Mouse (Mus musculus) mature B cell (primary cell): ENCODE measurements around the gene A530032D15Rik.
"Not testable (repeated sequence)": the region's sequence is repeated elsewhere in the genome, so short reads cannot be mapped to it uniquely, and the experiment has no call there.

Experiments
- in situ Hi-C: fragments of 300-500 bp; cut with MboI; formaldehyde crosslinking; loops from 2 replicates; pipeline ENCODE4 v1.14.3; 2019

The A530032D15Rik gene

DNA sequence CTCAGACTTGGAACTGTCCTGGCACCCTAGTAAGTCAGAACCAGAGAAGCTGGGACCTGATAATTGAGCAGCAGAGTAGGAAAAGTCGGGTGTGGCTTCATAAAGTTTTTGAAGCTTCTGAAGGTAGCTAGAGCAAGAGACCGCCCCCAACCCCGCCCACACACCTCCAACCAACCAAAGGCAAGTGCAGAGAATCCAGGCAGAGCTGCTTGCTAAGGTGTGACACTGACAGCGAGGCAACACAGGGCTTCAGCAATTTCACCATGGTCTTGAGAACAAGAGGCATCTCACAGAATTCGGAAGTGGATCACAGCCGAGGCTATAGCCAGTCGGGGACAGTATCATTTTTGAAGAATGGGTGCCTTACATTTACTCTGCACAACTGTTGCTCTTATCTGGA is at the start of gene A530032D15Rik:
Gene A530032D15Rik (minus strand): TSS at position 101 of the 400 bp plus-strand sequence.
- in situ Hi-C loops, result not testable (repeated sequence)

DNA sequence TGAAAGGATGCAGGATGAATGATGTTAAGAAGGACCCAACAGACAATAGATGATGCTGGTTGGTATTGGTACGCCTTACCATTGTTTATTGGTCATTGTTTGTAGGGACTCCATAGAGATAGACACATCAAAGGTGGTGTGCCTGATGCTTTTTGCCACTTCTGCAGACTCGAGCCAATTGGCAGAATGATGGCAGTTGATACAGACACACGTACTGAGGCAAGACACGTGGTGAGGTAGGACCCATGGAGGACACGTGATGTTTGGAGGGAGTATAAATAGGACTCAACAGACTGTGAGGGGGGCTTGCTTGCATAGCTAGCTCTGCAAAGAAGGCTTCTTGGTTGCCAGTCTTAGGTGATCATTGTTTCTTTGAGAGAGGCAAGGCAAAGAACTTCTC is 45.5 kb upstream of the A530032D15Rik start:
- in situ Hi-C loops, result not testable (repeated sequence)

DNA sequence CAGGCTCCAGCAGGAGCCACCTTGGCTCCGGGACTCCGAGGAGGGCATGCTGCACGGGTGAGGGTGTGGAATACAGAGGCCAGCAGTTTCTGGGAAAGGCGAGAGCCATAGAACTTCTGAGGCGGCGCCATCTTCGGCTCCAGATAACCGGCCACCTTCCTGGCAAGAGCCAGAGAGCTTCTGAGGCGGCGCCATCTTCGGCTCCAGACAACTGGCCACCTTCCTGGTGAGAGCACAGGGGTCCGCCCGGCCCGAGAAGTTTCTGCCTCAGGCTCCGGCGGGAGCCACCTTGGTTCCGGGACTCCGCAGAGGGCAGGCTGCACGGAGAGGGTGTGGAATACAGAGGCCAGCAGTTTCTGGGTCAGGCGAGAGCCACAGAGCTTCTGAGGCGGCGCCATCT is 24.0 kb upstream of the A530032D15Rik start:
- in situ Hi-C loops, result not testable (repeated sequence)

DNA sequence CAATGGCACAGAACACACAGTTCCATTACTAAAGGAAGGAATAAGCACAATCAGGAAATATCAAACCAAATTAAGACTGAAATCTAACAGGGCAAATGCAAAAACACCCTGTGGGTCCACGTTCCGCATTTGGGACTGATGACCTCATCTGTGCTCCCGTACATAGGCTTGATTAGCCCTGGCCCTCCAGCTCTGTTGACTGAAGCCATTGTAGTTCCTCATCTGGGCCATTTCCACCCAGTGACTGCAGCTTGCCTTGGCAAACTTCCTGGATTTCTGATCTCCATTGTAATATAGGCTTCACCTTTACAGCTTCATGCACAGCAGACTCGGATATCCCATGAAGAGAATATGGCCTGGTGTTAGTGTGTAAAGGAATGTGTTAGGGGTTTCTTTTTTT is 12.2 kb upstream of the A530032D15Rik start:
- in situ Hi-C loops, result not testable (repeated sequence)

DNA sequence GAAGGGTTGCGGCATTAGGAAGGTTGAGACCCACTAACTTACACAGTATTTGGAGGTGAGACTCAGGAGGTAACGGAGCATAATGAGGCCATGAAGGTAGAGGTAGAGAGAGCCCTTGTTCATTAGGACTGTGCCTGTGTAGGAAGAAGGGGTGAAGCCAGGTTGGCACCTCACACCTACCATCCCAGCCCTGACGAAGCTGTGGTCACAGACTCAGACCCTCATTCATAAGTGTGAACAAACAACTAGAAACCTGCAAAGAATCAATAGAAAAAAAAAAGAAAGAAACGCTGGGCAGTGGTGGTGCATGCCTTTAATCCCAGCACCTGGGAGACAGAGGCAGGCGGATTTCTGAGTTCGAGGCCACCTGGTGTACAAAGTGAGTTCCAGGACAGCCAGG is 8.7 kb upstream of the A530032D15Rik start:
- in situ Hi-C loops, result not testable (repeated sequence)

DNA sequence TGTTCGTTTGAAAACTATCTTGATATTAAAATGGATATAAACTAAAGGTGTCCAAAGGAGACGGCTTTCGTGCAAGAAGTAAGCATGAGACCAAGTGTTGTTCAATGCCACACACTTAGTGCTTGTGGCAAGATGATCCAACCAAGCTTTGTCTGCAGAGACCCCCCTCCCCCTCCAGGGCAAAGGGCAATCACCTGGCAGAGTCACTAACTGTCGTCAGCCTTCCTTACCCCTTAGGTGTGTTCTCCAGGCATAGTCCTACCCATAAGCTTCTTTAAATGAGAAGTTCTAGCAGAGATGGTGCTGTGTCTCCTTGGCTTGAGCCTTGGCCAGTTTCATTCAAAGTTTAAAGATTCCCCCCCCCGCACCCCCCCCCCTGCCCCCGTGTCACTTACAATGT is 7.9 kb upstream of the A530032D15Rik start:
- in situ Hi-C loops, result not testable (repeated sequence)

DNA sequence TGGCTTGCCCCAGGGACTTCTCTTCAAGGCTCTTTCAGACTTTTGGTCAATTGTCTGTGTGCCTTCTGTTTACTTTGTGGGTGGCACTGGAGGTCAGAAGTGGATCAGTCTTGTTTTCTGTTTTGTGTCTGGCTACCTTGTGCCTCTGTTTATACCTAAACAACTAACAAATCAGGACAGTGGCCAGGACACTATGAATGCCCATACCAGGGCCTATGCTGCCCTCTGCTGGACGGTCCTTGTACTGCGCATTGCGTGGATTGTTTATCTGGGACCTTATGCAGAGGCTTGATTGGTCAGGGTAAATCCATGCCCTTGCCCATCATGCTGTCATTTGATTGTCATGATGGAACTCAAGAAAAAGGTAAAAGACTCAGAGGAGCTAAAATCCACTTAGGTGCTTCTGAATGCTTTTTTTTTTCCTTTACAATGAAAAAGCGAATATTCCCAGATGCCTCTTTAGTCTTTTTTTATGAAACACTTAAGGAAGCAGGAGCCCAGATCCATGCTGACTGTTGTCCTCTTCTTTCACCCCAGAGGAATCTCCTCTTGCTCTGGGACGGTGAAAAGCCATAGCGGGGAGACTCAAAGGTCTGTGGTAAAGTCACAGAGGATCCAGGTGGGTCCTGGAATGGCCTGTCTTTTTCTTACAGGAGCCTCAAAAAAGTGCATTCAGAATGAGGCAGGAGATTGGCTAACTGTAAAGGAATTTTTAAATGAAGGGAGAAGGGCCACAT is 5.2 kb upstream of the A530032D15Rik start:
- in situ Hi-C loops, result not testable (repeated sequence)

DNA sequence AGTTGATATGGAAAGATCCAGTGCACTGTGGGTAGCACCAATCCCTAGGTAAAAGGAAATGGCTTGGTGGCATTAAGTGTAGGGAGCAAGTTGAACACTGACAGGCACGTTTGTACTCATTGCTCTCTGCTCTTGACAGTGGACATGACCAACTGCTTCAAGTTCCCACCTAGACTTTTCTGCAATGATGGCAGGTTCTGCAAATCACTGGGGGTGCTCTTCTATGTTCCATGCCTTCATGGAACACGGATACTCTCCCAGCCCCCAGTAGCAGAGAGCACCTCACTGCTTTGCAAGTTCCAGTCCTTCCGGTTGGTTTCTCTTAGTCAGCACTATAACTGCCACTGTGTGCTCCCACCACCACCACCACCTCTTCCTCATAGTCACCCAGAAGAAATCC is 4.4 kb upstream of the A530032D15Rik start:
- in situ Hi-C loops, result not testable (repeated sequence)

DNA sequence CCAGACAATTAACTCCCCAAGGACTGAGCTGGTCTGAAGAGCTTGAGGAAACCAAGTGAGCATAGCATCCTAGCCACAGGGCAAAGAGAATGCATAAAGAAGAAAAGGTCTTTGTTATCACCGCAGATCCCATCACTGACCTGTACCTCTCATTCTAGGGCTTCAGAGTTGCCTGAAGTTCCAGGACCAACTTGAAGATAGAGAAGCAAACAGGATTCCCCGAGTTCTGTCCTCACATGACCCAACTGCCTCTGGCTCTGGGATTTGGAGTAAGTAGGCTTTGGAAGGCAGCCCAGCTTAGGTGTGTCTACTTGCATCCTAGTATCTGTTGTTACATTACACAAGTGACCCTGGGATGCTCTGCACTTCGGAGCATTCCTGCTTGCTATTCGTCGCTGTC is 3.2 kb upstream of the A530032D15Rik start:
- in situ Hi-C loops, result not testable (repeated sequence)

DNA sequence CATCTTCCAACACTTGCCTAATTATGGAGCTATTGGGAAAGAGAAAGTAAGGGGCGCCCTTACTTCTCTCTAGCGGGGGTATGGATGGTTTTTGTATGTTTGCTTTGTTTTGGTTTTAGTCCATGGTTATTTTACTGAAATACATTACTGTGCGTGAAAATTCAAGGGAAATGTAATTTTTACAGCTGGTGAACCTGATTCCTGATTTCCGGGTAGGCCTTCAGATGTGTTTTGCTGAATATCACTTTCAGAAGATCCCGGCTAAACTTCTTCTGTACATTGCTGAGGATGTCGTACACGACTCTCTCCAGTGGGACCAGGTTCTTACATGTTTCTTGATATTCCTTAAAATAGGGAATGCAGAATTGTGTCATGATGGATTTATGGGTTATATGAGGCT is 2.6 kb upstream of the A530032D15Rik start:
- in situ Hi-C loops, result not testable (repeated sequence)

DNA sequence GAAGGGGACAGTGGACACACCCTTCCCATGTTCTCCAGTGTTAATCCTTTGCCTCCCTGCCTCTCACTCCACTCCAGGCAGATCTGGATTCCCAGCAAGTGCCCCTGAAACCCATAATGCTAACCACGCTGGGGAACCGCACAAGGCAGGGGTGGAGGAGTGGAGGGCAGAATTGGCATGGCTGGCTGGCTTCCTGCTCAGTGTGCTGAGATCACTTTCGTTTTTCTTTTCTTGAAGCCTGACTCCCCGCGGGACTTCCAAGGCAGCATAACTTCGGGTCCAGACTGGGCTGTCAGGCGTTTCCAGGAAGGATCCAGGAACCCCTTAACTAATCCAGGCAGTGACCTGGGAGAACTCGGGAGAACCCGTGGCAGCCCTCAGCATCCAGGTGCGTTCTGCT is 1.9 kb upstream of the A530032D15Rik start:
- in situ Hi-C loops, result not testable (repeated sequence)

DNA sequence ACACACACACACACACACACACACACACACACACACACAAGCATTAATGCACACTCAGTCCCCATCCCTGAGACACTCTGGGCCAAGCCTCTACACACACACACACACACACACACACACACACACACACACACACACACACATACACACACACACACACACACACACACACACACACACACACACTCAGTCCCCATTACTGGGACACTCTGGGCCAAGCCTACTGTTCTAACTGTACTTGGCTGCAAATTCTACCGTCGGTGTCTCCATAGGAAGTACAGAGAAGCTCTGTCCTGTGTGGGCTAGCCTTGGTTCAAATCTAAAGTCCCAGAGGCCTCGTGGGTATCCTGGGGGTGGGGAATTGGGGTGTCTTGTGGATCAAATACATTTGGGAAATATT is 1.2 kb upstream of the A530032D15Rik start:
- in situ Hi-C loops, result not testable (repeated sequence)

DNA sequence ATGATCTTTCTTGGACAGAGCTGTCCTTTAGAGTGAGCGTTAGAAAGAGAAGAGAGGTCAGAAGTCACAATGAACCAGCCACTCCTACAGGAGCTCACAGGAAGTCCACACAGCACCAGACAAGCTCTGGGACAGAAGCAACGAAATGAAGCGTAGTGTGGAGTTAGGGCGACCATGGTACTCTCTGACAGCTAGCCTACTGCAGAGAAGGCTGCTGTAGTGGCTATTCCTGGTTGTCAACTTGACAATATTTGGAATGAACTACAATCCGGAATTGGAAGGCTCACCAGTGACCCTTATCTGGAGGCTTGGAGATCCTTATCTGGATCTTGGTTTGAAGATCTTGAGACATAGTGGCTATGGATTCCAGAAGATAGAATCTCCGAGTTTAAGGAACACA is 3.6 kb downstream of the A530032D15Rik start:
- in situ Hi-C loops, result not testable (repeated sequence)

DNA sequence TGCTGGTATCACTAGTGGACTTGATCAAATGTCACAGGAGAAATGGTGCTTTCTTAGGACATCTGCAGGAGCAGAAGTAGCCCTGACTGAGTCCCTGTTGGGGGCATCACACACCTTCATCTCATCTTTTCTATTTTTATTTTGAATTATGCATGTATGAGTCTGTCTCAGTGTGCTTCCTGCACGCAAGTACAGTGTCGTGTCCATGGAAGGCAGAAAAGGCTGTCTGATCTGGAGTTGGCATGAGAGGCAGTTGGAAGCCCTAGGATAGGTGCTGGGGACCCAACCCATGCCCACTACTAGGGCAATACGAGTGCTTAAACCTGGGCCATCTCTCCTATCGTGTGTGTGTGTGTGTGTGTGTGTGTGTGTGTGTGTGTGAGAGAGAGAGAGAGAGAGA is 4.3 kb downstream of the A530032D15Rik start:
- in situ Hi-C loops, result not testable (repeated sequence)

DNA sequence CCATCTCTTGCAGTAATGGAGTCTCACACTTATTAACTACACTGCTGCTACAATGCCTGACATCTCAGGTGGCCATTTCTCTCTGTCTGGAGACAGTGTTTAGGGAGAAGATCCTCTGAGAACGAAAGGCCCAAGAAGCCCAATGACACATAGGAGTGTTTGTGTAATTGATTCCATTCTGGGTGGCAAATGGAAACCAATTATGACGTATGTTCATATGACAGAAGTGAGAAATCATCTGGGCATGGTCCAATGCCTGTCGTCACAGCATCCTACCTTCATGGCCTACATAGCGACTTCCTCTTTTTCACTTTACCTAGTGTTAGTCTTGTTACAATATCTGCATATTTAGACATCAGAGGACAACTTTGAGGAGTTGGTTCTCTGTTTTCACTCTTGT is 7.9 kb downstream of the A530032D15Rik start:
- in situ Hi-C loops, result not testable (repeated sequence)

DNA sequence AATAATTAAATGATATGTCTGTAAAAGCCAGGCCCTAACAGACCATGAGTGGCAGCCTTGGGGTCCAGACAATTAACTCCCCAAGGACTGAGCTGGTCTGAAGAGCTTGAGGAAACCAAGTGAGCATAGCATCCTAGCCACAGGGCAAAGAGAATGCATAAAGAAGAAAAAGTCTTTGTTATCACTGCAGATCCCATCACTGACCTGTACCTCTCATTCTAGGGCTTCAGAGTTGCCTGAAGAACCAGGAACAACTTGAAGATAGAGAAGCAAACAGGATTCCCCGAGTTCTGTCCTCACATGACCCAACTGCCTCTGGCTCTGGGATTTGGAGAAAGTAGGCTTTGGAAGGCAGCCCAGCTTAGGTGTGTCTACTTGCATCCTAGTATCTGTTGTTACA is 9.8 kb downstream of the A530032D15Rik start, which contains the start of gene Gm10553:
Gene Gm10553 (plus strand): TSS at position 301 of the 400 bp plus-strand sequence.
- in situ Hi-C loops, result not testable (repeated sequence)

DNA sequence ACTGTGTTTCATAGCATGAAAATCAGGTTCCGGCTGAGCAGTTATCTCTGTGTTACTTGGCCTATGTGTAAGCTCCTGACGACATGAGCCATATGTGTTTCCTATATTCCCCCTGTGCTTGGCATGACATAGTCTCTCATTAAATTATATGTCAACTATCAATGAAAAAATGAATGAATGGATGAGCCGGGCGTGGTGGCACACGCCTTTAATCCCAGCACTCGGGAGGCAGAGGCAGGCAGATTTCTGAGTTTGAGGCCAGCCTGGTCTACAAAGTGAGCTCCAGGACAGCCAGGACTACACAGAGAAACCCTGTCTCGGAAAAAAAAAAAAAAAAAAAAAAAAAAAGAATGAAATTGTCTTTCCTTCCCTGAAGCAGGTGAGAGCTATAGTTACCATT is 10.6 kb downstream of the A530032D15Rik start:
- in situ Hi-C loops, result not testable (repeated sequence)

DNA sequence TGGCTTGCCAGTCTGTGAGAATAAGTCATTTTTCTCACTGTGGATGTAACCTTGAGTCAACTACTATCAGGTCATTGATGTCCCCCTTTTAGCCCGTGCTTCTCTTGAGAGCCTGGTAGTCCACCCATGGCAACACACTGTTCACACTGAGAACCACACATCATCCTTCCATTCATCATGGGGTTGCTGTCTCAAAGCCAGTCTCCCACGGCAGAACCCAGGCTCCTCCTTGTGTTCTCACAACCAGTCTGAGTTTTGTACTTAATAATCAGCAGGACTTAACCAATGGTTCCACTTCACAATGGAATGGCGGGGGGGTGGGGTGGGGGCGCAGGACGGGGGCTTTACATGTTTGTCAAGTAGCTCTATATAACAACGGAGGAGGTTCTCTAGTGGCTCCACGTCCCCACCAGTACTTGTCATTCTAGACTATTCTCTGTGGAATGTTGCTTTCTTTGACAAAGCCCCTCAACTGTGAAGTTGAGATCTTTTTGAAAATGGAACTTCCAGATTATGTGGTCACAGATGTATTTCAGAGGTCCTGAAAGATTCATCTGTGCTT is 16.6 kb downstream of the A530032D15Rik start:
- in situ Hi-C loops, result not testable (repeated sequence)

DNA sequence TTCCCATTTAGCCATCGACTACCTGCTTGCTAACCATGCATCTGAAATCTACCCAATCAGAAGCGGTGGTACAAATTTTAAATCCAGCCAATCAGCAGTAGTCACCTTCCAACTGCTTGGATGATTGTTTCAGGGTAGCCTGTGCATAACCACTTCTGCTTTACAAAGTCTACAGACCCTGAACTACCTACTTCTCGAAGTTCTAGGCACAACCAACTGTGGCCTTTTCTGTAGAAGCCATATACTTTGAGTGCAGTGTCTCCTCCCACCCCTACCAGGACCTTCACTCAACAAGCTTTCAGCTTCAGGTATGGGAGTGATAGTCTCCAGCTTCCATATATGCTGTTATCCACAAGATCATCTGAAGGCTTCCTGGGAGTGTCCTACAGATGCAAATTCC is 17.5 kb downstream of the A530032D15Rik start:
- in situ Hi-C loops, result not testable (repeated sequence)

DNA sequence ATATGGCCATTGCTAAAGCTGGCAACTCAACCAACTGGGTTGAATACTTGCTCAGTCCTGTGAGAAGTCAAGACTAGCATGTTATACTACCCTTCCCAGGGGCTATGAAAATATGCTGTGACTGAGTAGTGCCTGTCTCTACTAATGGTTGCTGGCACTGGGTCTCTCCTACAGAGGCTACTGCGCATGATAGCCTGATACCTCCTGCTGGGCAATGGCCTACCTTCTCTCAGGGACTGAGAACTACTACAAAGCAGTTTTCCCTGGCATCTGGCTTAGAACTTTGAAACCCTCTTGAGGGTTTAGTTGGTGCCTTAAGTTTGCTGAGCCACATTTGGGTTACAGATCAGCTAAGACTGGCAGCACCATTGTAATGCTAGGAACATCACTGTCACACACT is 23.4 kb downstream of the A530032D15Rik start:
- in situ Hi-C loops, result not testable (repeated sequence)

DNA sequence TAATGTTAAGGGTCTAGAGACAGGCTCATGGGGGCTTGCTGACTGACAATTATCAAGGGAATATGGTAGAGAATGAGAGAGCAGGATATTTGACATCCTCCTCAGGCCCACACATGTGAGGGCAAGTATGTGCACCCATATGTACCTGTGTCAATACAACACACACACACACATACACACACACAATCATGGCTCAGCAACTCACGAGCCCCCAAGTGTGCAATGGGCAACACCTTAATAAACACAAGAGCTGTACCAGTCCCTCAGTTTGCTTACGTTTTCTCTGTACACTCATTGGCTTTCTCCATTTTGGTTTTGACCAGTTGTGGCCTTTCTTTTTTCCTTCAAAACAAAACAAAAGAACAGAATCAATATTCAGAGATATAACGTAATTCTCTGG is 24.9 kb downstream of the A530032D15Rik start:
- in situ Hi-C loops, result not testable (repeated sequence)

DNA sequence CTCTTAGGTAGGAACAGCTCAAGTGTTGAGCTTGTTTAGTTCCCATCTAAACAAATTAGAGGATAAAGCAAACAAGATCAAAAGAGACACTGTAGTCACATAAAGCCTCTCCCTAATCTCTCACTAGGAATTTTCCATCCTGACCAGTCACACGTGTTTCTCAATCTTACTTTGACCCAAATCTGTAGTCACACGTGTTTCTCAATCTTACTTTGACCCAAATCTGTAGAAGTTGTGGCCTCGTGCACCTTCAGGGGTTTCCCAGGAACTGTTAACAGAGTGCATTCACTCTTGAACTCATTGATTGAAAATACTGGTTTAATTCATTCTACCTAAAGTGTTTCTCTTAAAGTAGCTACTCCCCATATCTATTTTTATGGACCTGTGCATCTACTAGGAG is 36.6 kb downstream of the A530032D15Rik start:
- in situ Hi-C loops, result not testable (repeated sequence)

DNA sequence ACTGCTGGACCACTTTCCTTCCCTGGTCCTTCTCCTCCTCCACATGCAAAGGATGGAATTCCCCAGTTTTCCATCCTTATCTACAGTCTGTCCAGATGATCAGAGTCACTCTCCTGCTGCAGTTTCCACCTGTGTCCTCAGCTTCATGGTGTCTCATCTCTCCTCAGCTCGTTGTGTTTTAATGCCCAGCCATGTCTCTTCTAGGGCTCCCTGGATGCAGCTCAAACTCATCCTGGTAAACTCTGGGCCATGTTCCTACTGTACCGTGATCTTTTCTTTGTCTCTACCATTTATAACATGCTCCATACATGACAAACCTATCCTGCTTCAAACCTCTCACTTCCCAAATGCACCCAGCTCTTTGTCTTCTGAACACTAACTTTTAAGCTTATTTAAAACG is 38.0 kb downstream of the A530032D15Rik start:
- in situ Hi-C loops, result not testable (repeated sequence)

DNA sequence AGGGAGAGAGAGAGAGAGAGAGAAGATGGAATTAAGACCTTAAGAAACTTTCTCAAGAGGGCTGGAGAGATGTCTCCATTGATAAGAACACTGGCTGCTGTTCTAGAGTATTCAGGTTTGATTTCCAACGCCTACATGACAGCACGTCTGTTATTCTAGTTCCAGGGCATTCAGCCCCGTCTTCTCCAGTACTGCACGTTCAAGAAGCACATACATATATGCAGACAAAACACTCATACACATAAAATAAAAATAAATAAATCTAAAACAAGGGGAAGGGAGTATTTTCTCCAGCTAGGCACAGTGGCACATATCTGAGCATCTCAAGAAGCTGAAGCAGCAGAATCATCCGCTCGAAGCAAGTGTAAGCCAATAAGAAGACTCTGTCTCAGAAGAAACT is 73.9 kb downstream of the A530032D15Rik start:
- in situ Hi-C loops, result not testable (repeated sequence)
